Mouse (Mus musculus) heart, postnatal 36 days (tissue): Measurements from ENCODE around the gene Nrf1. TPM values are rescaled to one million over a fixed set of nuclear protein-coding genes. Genes with fewer than 3 reads are reported as not detected.

Experiments
- DNase-seq, 2 experiments: peaks; one replicate each; pipeline ENCODE4 v3.0.0; 2021 to 2022
- intact Hi-C: fragments of 180-260 bp; cut with DNase I; formaldehyde crosslinking; loops from one replicate; pipeline ENCODE4 v1.15.1; 2025
- total RNA-seq, 2 experiments: library from RNA; stranded (reverse); gene quantifications; 2 replicates each; pipeline ENCODE4 v1.2.3; 2021

The Nrf1 gene
- total RNA-seq, 2 experiments from 2014 or later = 11.8 to 13.9 TPM

GRCm38 (mm10) chr6:30066746-30067145 is 19.0 kb downstream of the Nrf1 start:
- DNase-seq = no peak
- intact Hi-C loops = no loop called here

DNA sequence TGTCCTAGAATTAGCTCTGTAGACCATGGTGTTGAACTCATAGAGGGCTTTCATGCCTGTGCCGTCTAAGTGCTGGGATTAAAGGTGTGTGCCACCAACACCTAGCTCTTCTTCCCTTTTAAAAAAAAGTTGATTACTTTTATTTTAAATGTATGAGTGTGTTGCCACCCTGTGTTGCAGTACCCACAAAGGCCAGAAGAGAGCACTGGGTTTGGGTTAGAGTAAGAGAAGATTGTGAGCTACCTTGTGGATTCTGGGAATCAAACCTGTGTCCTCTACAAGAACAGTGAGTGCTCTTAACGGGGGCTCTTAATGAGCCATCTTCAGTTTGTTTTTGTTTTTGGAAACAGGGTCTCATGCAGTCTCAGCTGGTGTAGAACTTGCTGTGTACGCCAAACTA is 24.7 kb downstream of the Nrf1 start:
- no peak for DNase-seq
- intact Hi-C loops = no loop called here

DNA sequence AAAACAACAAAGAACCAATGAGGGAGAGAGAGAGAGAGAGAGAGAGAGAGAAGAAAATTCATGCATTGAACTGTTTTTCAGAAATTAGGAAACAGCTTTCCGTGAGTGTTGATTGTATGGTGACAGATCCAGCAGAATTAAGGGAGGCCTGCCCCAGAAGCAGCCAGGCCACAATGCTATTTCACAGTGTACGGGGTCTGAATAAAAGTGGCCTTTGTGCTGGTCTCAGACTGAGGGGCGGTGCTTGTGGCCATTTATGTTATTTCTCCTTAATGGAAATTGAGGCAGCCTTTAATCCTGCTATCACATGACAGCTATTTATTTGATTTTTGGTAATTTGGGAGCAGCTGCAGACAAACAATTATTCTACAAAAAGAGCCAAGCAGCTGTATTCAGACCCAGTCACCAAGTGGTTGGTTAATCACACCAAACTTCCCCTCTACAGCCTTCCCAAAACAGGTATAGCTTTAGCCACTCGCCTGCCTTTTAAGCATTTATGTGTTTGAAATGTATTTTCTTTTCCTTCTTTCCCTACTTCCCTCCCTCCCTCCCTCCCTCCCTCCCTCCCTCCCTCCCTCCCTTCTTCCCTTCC is 31.2 kb downstream of the Nrf1 start:
- intact Hi-C loops = no loop called here

DNA sequence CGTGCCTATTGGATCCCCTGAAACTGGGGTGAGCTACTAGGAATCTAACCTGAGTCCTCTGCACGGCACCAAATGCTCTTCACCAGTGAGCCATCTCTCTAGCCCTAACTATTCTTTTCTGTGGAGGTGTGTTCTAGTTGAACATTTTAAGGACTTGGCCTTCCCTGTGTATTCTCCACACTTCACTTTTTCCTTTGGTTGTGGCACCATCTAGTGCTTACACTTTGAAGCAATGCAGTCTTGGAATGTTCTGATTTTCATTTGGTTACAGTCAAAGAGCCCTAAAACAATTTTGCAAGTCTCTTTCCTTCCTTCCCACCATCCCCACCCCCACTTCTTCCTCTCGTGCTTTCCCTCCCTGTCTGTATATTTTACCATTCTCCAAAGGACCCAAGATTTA is 33.6 kb downstream of the Nrf1 start:
- DNase-seq = peak; percentile 16 to 18
- intact Hi-C loops = loop anchor here (1.0 to 10.0 kb wide), 5 partner anchors 104 to 367 kb away; no protein-coding TSS in a partner anchor

More for the DNA sequence above, 31.2 kb downstream of the Nrf1 start:
- DNase-seq = no peak

GRCm38 (mm10) chr6:30083307-30083706 is 35.5 kb downstream of the Nrf1 start:
- intact Hi-C loops = loop anchor here (5.0 to 10.0 kb wide), 4 partner anchors 106 to 369 kb away; no protein-coding TSS in a partner anchor
- no peak for DNase-seq

DNA sequence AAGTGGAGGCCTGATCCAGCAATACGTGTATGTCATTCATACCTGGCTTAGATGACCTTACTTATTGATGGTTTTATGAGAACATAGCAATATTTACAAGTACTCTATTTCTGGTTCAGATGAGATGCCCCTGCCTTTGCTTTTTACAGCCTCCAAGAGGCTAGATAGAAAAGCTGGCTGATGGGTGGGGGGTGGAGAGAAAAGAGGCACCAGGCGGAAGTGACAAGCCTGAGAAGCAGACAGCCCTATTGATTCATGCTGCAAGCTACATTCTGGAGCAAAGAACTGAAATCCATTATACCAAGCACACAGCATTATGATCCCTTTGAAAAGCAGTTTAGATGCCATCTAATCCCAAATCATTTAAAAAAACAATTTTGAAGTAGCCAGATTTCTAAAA is 37.6 kb downstream of the Nrf1 start:
- DNase-seq = no peak
- intact Hi-C loops = loop anchor here (10.0 kb wide), 1 partner anchor 371 kb away; no protein-coding TSS in a partner anchor

- intact Hi-C loops = loop anchor here (5.0 kb wide), 2 partner anchors 116 to 266 kb away; no protein-coding TSS in a partner anchor
- DNase-seq = no peak
Observed at GRCm38 (mm10) chr6:30091221-30091620, 43.4 kb downstream of the Nrf1 start.

DNA sequence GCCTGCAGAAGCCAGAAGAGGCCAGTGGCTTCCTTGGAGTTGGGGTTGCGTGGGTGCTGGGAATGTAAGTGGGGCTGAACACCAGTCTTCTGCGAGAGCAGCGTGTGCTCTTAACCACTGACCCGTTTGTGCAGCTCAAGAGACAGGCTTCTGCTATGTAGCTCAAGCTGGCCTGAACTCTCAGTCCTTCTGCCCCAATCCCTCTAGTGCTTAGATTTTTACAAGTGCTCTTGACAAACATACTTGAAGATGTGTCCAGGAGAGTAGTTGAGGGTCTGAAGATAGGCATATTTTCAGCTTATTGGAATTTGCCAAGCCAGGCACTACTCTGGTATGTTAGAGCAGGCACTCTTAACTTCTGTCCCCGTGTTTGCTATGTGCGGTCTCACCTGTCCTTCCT is 45.0 kb downstream of the Nrf1 start:
- intact Hi-C loops = loop anchor here (5.0 kb wide), 2 partner anchors 114 to 264 kb away; no protein-coding TSS in a partner anchor
- DNase-seq = no peak

GRCm38 (mm10) chr6:30101773-30102415 is 54.1 kb downstream of the Nrf1 start:
- intact Hi-C loops = no loop called here
- DNase-seq = no peak

GRCm38 (mm10) chr6:30106091-30106490 is 58.3 kb downstream of the Nrf1 start:
- DNase-seq = no peak
- intact Hi-C loops = no loop called here

- DNase-seq = no peak
- intact Hi-C loops = no loop called here
Observed at GRCm38 (mm10) chr6:30107456-30107855, 59.7 kb downstream of the Nrf1 start.

DNA sequence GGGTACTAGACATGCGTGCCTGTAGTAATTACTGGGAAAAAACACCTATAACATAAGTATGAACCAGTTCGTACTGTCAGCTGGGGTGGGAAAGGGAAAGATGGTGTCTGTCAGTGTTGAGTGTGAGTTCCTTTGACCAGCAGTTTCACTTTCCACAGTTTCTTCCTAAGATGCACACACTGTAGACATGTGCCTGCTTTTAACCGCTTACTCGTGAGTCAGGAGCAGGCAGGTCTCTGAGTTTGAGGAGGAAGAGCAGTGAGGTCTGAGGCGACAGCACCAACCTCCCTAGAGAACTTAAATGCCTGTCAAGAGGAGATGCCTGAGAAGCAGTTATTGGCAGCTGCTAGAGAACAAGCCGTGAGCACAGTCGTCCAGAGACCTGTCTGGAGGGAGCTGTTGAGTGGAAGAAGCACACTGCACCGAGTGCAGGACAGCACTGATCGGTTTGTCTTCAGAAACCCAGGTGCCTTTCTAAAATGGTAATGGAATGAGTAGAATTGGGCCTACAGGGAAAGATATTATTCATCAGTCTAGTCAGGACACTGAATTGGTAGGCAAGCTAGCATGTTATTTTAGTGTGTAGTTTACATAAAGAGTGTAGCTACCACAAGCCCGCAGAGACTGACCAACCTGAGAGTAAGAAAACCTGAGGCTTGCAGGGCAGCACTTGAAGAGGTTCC is 62.2 kb downstream of the Nrf1 start:
- intact Hi-C loops = loop anchor here (5.0 kb wide), 1 partner anchor 97 kb away; no protein-coding TSS in a partner anchor
- no peak for DNase-seq

DNA sequence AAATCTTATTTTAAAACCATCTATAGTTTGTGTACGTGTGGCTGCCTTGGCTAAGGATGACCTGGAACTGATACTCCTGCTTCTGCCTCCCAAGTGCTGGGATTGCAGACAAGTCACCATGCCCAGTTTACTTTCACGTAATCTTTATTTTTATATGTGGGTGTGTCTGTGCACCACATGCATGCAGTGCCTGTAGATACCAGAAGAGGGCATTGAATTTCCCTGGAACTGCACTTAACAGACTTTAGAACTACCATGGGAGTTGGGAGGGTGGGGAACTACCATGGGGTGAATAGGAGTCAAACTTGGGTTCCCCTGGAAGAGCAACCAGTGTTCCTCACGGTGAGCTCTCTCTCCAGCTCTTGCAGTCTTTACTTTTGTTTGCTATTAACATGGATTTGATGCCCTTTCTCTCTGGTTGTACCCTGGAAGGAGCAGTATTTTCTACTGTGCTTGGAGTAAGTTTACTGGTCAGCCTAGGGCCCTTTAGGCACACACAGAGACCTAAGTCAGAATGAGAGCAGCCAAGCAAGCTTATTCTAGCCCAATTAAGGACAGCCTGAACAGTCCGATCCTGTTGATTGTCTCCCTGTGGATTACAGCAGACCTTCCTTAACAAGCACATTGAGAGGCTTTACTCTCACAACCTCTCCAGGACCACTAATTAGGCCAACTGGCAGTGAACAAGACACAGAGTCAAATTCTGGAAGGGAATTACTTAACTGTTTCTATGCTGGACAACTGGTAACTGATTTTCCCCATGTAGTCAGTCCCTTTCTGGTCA is 64.8 kb downstream of the Nrf1 start:
- intact Hi-C loops = loop anchor here (5.0 kb wide), 1 partner anchor 95 kb away; no protein-coding TSS in a partner anchor
- DNase-seq = no peak

DNA sequence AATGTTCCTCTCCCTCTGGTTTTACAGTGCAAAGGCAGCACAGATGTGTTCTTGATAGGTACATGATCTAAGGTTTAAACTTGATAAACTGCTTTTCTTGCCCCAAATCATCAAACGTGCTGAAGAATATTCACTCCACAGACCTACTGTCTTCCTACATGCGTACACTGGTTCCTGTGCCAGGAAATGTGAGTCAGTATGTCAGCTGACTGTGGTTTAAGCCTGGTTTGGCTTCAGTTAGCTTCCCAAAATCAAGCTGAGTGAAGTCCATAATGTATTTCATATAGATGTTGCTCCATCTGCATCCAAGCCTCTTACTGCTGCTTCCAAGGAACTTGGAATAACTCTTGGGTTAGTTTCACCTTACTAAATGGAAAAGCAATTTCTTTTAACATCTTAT is 66.3 kb downstream of the Nrf1 start:
- DNase-seq = no peak
- intact Hi-C loops = loop anchor here (5.0 kb wide), 1 partner anchor 93 kb away; no protein-coding TSS in a partner anchor

DNA sequence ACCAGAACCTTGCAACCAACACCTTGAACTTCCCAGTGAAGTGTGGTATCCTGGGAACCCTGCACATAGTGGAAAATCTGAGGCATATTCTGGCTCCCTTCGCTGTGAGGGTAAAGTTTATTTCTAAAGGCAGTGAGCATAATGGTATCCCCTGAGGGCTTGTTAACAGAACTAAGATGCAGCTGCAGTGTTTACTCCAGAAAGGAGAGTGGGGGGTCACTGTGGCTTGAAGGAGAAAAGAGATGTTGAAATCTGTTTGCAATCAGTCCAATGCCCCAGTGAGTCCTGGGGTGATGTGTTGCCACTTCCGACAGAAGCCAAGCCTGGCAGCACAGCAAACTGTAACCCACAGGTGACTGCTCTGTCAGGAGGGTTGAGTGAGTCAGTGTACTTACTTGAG is 73.4 kb downstream of the Nrf1 start:
- intact Hi-C loops = no loop called here
- DNase-seq = no peak

DNA sequence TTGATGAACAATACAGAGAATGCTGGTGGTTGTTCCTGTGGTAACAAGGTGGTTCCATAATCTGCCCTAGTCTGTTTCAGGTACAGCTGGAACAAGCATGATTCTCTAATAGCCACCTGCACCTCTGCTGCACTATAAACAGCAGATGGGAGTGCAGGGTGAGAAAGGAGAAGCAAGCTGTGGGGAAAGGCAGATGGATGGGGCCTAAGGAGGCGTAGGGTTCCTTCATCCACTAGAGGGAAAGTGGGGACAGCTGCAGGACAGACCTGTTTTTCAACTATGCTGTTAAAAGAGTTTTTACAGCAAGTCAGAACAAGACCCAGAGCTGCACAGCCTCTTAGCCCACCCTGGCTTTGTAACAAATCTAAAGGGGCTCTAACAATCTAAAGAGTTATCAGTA is 73.8 kb downstream of the Nrf1 start:
- intact Hi-C loops = no loop called here
- no peak for DNase-seq

GRCm38 (mm10) chr6:30123391-30123790 is 75.6 kb downstream of the Nrf1 start:
- intact Hi-C loops = no loop called here
- no peak for DNase-seq

DNA sequence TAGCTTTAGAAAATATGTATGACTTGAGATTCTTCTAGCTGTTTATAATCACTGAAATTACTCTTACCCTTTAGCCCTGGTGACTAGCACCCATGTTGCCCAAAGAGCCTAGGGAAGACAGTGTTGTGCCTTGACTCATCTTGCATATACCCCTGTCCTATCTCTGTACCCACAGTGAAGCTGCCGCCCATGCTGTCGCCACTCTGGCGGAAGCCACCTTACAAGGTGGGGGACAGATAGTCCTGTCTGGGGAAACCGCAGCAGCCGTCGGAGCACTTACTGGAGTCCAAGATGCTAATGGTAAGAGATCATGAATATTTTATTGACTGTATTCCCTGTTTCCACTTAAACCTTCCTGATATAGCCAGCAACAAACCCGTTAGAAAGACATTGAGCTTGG is 78.3 kb downstream of the Nrf1 start:
- intact Hi-C loops = no loop called here
- DNase-seq = no peak

DNA sequence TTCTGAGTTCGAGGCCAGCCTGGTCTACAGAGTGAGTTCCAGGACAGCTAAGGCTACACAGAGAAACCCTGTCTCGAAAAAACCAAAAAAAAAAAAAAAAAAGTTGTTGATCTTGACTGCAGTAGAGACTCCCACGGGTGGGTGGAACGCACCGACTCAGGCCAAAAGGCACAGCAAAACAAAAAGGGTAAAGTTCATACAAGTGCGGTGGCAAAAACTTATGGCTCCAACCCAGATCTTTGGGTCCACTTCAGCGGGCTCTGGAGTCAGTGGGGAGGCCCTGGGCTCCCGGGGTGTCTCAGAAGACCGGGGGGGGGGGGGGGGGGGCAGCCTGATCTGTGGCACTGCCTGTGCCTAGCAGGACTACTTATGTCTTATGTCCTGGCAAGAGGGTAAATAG is 79.0 kb downstream of the Nrf1 start:
- intact Hi-C loops = no loop called here
- no peak for DNase-seq

DNA sequence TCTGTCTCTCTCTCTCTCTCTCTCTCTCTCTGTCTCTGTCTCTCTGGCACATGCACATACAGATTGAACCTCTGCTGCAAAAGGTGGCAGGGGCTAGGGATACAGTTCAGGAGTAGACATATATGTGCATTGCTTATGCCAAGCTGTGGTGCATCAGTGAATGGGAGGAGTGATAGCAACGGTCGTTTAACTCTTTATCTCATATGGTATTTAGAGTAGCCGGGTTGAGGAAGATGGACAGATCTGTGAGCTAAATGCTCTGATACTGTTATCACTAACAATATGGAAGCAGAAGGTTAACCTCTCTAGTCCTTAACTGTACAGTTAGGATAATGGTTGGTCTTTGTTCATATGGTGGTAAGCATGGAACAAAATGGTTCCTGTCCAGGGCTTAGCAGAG is 84.6 kb downstream of the Nrf1 start:
- DNase-seq = no peak
- intact Hi-C loops = no loop called here

DNA sequence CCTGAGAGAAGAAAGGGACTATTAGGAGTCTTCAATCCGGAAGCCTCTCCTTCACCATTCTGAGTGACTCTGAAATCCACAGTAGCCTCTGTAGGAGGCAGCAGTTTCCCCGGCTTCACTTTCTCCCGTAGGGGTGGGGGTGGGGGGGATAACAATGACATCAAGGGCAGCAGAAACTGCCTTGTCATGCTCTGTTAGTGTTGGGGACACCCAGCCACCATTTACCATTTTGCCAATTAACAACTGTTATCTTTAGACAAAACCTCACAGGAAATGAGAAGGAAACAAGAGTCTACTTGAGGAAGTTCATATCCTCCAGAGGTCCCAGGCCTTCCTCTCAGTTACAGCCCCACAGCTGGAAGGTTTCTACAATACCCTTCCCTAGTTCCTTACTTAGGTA is 87.8 kb downstream of the Nrf1 start:
- no peak for DNase-seq
- intact Hi-C loops = no loop called here
